ENCODE assay signal across 13 mouse cellular contexts in genomic region chr7:29151486-29151885, GRCm38 (mm10).
"Had no signal": no experiment of that assay in that cellular context is flagged by ENCODE, and none has a peak within 500 bp of the region (broad histone marks: within the 10 kb centered on the region; RNA-seq: fewer than 3 reads in every experiment).

No protein-coding gene starts in this region.

- H3K36me3 ChIP-seq: stomach, embryonic 15.5 days had no signal

- H3K9ac ChIP-seq: neural tube, embryonic 12.5 days; neural tube, embryonic 13.5 days; neural tube, embryonic 15.5 days; stomach, embryonic 15.5 days had no signal

- H3K4me2 ChIP-seq: neural tube, embryonic 12.5 days; neural tube, embryonic 13.5 days; neural tube, embryonic 15.5 days; stomach, embryonic 15.5 days had no signal

- DNase-seq: retina, postnatal 1 day; right cerebral cortex, adult 18-20 months; right cerebral cortex, postnatal 14 days; right cerebral cortex, postnatal 25 days; right cerebral cortex, postnatal 4 days; spleen, adult 18-20 months; thymus, adult 18-20 months; thymus, adult 2 months had no signal

- H3K27ac ChIP-seq: neural tube, embryonic 12.5 days; neural tube, embryonic 13.5 days; neural tube, embryonic 15.5 days; stomach, embryonic 15.5 days; stomach, postnatal 0 days had no signal

- H3K4me3 ChIP-seq: neural tube, embryonic 12.5 days; neural tube, embryonic 13.5 days; neural tube, embryonic 15.5 days; stomach, embryonic 15.5 days had no signal

- H3K9me3 ChIP-seq: neural tube, embryonic 13.5 days; neural tube, embryonic 15.5 days; stomach, embryonic 15.5 days had no signal

- H3K27me3 ChIP-seq: neural tube, embryonic 12.5 days; neural tube, embryonic 13.5 days; neural tube, embryonic 15.5 days; stomach, embryonic 15.5 days had no signal
